Mouse (Mus musculus) embryonic facial prominence, embryonic 10.5 days (tissue): ENCODE data around the gene Etv5. TPM values are rescaled to one million over a fixed set of nuclear protein-coding genes. Genes with fewer than 3 reads are reported as not detected.
A peak's percentile ranks its signal among the peaks of the same experiment; 100 is the strongest.
"Not testable (repeated sequence)": the region's sequence is repeated elsewhere in the genome, so short reads cannot be mapped to it uniquely, and the experiment has no call there.

Experiments
- DNase-seq: peaks from one replicate; pipeline ENCODE4 v3.0.0-alpha.2; 2017; ENCODE audit warnings: low spot score
- H3K27ac ChIP-seq: fragments of 300-500 bp; sonication (generic); replicated peaks from 2 replicates; pipeline ENCODE4 v1.5.1; 2016; ENCODE audit warnings: mild to moderate bottlenecking
- H3K27me3 ChIP-seq: fragments of 300-500 bp; sonication (generic); replicated peaks from 2 replicates; pipeline ENCODE4 v1.6.1; 2016; ENCODE audit warnings: low read depth, mild to moderate bottlenecking; ENCODE audit not compliant: poor library complexity, severe bottlenecking
- H3K36me3 ChIP-seq: fragments of 300-500 bp; sonication (generic); replicated peaks from 2 replicates; pipeline ENCODE4 v1.6.1; 2016; ENCODE audit warnings: mild to moderate bottlenecking, moderate library complexity
- H3K4me1 ChIP-seq: fragments of 300-500 bp; sonication (generic); 2 replicates; pipeline ENCODE4 v1.6.1; 2016
- H3K4me3 ChIP-seq: fragments of 300-500 bp; sonication (generic); 2 replicates; pipeline ENCODE4 v1.5.1; 2016; ENCODE audit warnings: mild to moderate bottlenecking, moderate library complexity
- H3K9me3 ChIP-seq: fragments of 300-500 bp; sonication (generic); 2 replicates; pipeline ENCODE4 v1.6.1; 2016; ENCODE audit warnings: mild to moderate bottlenecking
- WGBS: fragments of 180-500 bp; shearing (Covaris S2); methylation state at CpG from one replicate; pipeline ENCODE4 v1.1.7; 2016; 5-methylcytosine and 5-hydroxymethylcytosine counted together
- polyA plus RNA-seq: library from polyadenylated mRNA; unstranded; fragments of >200 nt; fragmentation: Nextera tagmentation; extraction: Ambion mirVana; gene quantifications from 2 replicates; pipeline ENCODE4 v1.2.1, GENCODE M21; 2016

Gene Etv5
- polyA plus RNA-seq, 1 experiment from 2014 or later, result 56.2 TPM

DNA sequence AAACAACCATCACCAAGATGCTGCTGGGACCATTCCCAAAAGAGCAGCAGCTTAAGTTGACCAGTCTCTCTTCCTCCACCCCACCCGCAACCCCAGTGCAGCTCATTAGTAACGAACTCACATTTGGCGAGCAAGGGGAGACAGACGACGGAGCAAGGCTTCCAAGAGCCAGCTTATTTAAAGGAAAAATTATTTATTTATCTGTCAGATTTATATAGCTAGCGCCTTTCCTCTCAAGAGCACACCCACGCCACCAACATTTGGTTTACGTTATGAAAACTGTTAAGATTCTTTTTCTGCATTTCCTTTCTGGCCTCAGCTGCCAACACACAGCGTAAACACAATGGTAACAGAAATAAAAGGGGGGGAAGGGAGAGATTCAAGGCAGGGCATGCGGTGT lies 34.0 kb downstream of the Etv5 start:
- H3K27me3 ChIP-seq, result no peaks in the 10 kb centered on the region
- no peak overlapping the region for H3K27ac ChIP-seq
- WGBS, result 85% methylated on average over 10 of the region's 10 CpGs
- H3K4me1 ChIP-seq, result 0 out of 2 replicates have a peak, but pooled peaks cover 6% of the 10 kb centered on the region
- no peak for DNase-seq
- H3K36me3 ChIP-seq, result peaks cover 78% of the 10 kb centered on the region
- H3K4me3 ChIP-seq, result no peak overlapping the region
- no peaks in the 10 kb centered on the region for H3K9me3 ChIP-seq

DNA sequence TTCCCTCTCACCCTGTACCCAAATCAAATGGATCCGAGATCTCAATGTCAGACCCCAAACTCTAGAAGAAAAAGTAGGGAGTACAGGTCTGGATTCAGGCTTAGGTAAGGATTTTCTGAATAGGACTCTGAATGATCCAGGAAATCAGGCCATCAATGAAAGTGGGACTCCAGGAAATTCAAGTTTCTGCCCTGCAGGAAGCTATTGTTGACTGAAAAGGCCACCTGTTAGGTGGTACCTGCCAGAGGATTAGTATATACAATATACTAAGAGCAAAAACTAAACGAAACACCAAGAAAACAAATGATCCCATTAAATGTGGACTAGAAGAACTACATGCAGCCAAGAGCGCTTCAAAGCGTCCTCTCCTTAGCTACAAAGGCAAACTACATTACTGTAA lies 35.8 kb downstream of the Etv5 start:
- WGBS, result 95% methylated on average over 4 of the region's 4 CpGs
- 0 out of 2 replicates have a peak, but pooled peaks cover 6% of the 10 kb centered on the region for H3K4me1 ChIP-seq
- H3K27ac ChIP-seq, result no peak overlapping the region
- no peaks in the 10 kb centered on the region for H3K27me3 ChIP-seq
- no peaks in the 10 kb centered on the region for H3K9me3 ChIP-seq
- no peak for DNase-seq
- peaks cover 79% of the 10 kb centered on the region for H3K36me3 ChIP-seq
- no peak overlapping the region for H3K4me3 ChIP-seq

GRCm38 (mm10) chr16:22402600-22402999 lies 36.9 kb downstream of the Etv5 start:
- H3K27me3 ChIP-seq, result no peaks in the 10 kb centered on the region
- no peak overlapping the region for H3K27ac ChIP-seq
- no peak overlapping the region for H3K4me3 ChIP-seq
- H3K9me3 ChIP-seq, result no peaks in the 10 kb centered on the region
- no peak for DNase-seq
- H3K36me3 ChIP-seq, result peaks cover 84% of the 10 kb centered on the region
- 0 out of 2 replicates have a peak, but pooled peaks cover 6% of the 10 kb centered on the region for H3K4me1 ChIP-seq

DNA sequence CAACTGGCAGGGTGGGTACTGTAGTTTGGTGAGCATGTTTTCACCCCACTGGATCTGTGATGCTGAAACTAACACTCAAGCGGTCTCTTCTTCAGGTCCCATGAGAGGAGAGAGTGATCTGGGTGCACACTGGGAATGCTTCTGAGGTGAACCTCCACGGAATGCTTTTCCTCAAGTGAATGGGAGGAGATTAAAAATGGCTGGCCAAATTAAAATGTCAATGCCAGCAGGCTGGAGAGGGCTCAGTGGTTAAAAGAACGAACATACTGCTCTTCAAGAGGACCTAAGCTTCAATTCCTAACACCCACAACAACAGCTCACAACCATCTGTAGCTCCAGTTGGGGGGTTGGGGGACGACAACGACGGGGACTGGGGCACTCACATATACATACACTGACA lies 39.3 kb downstream of the Etv5 start:
- Histone ChIP-seq H3K27me3 (no peaks in the 10 kb centered on the region), H3K9me3 (no peaks in the 10 kb centered on the region), H3K36me3 (peaks cover 89% of the 10 kb centered on the region), H3K4me1 (no peaks in the 10 kb centered on the region), H3K4me3 (no peak overlapping the region), H3K27ac (no peak overlapping the region)
- DNase-seq, result no peak
- 84% methylated on average over 6 of the region's 6 CpGs for WGBS

GRCm38 (mm10) chr16:22398784-22399453 lies 40.6 kb downstream of the Etv5 start:
- 90% methylated on average over 10 of the region's 10 CpGs for WGBS
- DNase-seq, result no peak
- Histone ChIP-seq H3K9me3 (no peaks in the 10 kb centered on the region), H3K27ac (no peak overlapping the region), H3K4me1 (no peaks in the 10 kb centered on the region), H3K36me3 (peaks cover 92% of the 10 kb centered on the region), H3K4me3 (no peak overlapping the region), H3K27me3 (no peaks in the 10 kb centered on the region)

DNA sequence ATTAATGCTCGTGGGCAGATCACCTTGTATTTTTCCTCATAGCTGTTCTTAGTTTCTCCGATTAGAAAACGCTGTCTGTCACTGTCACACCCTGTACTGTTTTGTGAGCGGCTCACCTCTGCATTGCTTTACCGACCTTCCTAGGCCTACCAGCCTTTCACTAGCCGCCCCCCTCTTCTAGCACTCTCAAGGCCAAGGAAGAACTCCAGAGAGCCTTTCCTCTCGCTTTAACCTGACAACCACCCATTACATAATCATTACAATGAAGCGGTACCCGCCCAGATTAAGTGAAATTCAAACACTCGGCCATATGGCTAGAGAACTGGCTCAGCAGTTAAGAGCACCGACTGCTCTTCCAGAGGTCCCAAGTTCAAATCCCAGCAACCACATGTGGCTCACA lies 41.2 kb downstream of the Etv5 start:
- Histone ChIP-seq H3K27me3 (no peaks in the 10 kb centered on the region), H3K4me3 (no peak overlapping the region), H3K27ac (no peak overlapping the region), H3K9me3 (no peaks in the 10 kb centered on the region), H3K4me1 (no peaks in the 10 kb centered on the region), H3K36me3 (peaks cover 91% of the 10 kb centered on the region)
- no peak for DNase-seq
- 89% methylated on average over 11 of the region's 11 CpGs for WGBS

GRCm38 (mm10) chr16:22396420-22396819 lies 43.1 kb downstream of the Etv5 start:
- Histone ChIP-seq H3K9me3 (no peaks in the 10 kb centered on the region), H3K4me1 (no peaks in the 10 kb centered on the region), H3K27me3 (no peaks in the 10 kb centered on the region), H3K4me3 (no peak overlapping the region), H3K36me3 (peaks cover 98% of the 10 kb centered on the region), H3K27ac (no peak overlapping the region)
- no peak for DNase-seq
- WGBS, result 82% methylated on average over 8 of the region's 8 CpGs

GRCm38 (mm10) chr16:22395093-22395844 lies 44.2 kb downstream of the Etv5 start:
- Histone ChIP-seq H3K27ac (no peak overlapping the region), H3K4me3 (no peak overlapping the region), H3K36me3 (peaks cover 95% of the 10 kb centered on the region), H3K9me3 (no peaks in the 10 kb centered on the region), H3K4me1 (peaks cover 6% of the 10 kb centered on the region), H3K27me3 (no peaks in the 10 kb centered on the region)
- DNase-seq, result no peak
- 83% methylated on average over 15 of the region's 15 CpGs for WGBS

DNA sequence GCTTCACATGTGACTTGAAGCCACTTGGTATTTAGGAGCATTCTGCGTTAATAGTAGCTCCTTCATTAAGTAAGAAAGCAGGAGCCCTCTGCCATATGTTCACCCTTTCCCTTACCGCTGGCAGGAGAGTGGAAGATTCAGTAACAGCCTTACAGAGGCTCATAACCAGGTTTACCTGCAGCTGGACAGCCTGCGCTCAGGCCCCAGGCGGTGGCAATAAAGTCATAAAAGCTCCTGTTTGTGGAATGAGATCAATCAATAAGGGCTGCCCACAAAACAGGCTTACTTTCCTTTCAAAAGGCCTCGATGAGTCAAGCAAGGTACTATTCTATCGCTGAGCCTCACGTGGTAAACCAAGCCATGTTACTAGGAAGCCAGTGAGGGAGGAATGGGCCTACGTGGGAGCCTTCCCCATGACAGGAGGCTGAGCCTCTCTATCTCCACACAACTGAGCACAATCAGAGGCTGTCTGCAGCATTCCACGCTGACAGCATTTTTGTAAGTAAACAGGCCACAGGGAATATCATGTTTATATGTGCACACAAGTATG lies 49.1 kb downstream of the Etv5 start:
- no peaks in the 10 kb centered on the region for H3K9me3 ChIP-seq
- H3K4me1 ChIP-seq, result peaks cover 20% of the 10 kb centered on the region
- H3K27ac ChIP-seq, result 0 out of 2 replicates have a peak overlapping the region, but pooled peaks have one; percentile 14
- DNase-seq, result no peak
- peaks cover 81% of the 10 kb centered on the region for H3K36me3 ChIP-seq
- H3K27me3 ChIP-seq, result no peaks in the 10 kb centered on the region
- 89% methylated on average over 9 of the region's 9 CpGs for WGBS
- H3K4me3 ChIP-seq, result no peak overlapping the region

- Histone ChIP-seq H3K9me3 (no peaks in the 10 kb centered on the region), H3K36me3 (peaks cover 81% of the 10 kb centered on the region), H3K4me3 (no peak overlapping the region), H3K4me1 (peaks cover 20% of the 10 kb centered on the region), H3K27ac (peak overlapping the region; percentile 35; the same call in 1 of the 2 replicates), H3K27me3 (no peaks in the 10 kb centered on the region)
- WGBS, result 81% methylated on average over 13 of the region's 13 CpGs
- no peak for DNase-seq
Observed at GRCm38 (mm10) chr16:22389146-22389911, 50.2 kb downstream of the Etv5 start.

GRCm38 (mm10) chr16:22387731-22388130 lies 51.8 kb downstream of the Etv5 start:
- Histone ChIP-seq H3K27ac (no peak overlapping the region), H3K4me1 (peaks cover 20% of the 10 kb centered on the region), H3K4me3 (no peak overlapping the region), H3K27me3 (no peaks in the 10 kb centered on the region), H3K36me3 (peaks cover 79% of the 10 kb centered on the region), H3K9me3 (no peaks in the 10 kb centered on the region)
- no peak for DNase-seq
- 90% methylated on average over 6 of the region's 6 CpGs for WGBS

GRCm38 (mm10) chr16:22382018-22382417 lies 57.5 kb downstream of the Etv5 start:
- not testable (repeated sequence) for H3K27ac ChIP-seq, H3K4me1 ChIP-seq, H3K9me3 ChIP-seq, H3K4me3 ChIP-seq, DNase-seq, H3K27me3 ChIP-seq
- WGBS, result 87% methylated on average over 7 of the region's 7 CpGs
- peaks cover 50% of the 10 kb centered on the region for H3K36me3 ChIP-seq
